Mouse (Mus musculus) T-helper 17 cell (primary cell): ENCODE data around the gene Dhx9.
"Not testable (repeated sequence)": the region's sequence is repeated elsewhere in the genome, so short reads cannot be mapped to it uniquely, and the experiment has no call there.

Experiments used
- in situ Hi-C, 2 experiments: fragments of 300-600 bp; cut with MboI, MseI; formaldehyde crosslinking; loops; 1 replicate in 1 of 2; 2 replicates in 1 of 2; pipeline ENCODE4 v1.15.1; 2025; ENCODE audit warnings: high pct_unique_total_duplicates in 2 of 2

Gene Dhx9

DNA sequence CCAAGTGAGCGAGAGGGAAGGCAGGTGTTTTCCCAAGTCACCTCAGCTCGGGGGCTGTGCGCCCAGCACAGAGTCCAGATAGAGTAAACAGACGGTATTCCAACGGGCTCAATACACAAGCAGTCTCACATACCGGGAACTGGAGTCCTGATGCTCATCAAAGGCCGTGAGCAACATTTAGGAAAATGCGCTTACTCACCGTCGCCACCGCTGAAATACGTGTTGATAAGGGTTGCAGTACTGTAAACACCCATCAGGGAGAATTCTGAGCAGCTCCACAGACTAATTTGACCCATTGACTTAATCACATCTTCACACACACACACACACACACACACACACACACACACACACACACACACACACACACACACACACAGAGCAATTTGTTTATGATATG, 63.2 kb downstream of the Dhx9 start:
- in situ Hi-C loops, result no loop called here

DNA sequence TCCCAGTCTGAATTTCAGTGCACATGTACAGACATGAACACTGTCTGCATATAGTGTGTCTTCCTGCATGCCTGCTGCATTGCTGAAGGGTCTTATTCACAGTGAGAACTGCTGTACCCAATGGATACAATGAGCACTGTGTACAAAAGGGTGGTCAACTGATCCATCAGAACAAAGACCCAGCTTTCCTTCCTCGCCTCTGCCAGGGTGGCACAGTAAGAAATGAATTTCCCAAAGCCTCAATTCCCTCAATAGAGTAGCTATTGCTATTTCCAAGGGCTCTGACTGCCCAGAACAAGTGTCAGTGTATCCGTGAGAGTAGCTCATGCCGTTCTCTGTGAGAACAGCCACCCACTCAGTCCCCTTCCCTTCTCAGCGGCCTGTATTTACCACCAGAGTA, 69.7 kb downstream of the Dhx9 start:
- in situ Hi-C loops, result loop anchor here in 1 of 2 experiments (5.0 to 10.0 kb wide), 2 partner anchors 121 to 1663 kb away; partner anchors contain the start of gene Edem3

DNA sequence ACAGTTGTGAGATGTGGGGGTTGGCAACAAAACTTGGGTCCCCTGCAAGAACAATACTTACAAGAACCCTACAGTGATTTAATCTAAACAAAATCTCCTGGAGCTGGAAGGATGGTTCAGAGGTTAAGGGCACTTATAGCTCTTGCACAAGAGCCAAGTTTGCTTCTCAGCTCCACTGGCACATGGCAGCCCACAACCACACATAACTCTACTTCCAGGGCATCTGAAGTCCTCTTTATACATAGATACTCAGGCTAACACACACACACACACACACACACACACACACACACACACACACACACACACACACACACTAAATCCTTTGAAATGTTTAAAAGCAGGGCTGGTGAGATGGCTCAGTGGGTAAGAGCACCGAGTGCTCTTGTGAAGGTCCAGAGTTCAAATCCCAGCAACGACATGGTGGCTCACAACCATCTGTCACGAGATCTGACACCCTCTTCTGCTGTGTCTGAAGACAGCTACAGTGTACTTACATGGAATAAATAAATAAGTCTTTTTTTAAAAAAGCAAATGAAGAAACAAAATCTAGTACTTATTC, 71.1 kb downstream of the Dhx9 start:
- in situ Hi-C loops, result loop anchor here in 1 of 2 experiments (5.0 to 10.0 kb wide), 2 partner anchors 119 to 1662 kb away; partner anchors contain the start of gene Edem3

DNA sequence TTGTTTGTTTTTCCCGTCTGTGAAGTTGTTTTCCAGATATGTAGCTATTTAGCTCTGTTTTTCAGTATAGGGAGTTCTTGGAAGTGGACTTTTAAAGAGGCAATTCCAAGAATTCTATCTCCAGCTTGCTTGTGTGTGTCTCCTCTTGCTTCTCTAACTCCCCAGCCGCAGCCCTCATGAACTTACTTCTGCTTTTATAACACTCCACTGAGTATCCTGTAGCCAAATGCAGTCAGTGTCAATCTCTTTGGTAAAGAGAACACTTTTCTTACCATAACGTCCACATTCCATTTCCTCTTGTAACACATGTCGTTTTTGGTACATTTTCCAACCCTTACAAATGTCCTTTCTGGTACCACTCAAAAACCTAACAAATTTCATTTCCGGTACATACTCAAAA, 71.7 kb downstream of the Dhx9 start:
- in situ Hi-C loops, result loop anchor here in 1 of 2 experiments (5.0 to 10.0 kb wide), 2 partner anchors 118 to 1661 kb away; partner anchors contain the start of gene Edem3

DNA sequence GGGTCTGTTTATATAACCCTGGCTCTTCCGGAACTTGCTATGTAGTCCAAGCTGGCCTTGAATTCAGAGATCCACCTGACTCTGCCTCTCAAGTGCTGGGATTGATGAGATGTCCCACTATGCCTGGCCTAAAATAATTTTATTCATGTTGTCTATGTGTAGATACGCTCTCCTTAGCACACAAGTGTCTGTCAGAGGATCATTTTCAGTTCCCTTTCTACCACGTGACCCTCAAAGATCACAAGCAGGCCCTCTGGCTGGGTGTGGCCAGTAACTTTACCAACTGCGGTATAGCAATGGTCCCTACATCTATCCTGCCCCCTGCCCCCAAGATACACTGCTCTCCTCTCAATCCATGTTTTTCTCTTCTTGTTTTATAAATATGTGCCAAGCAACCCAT, 72.5 kb downstream of the Dhx9 start:
- in situ Hi-C loops, result loop anchor here in 1 of 2 experiments (5.0 to 10.0 kb wide), 2 partner anchors 118 to 1660 kb away; partner anchors contain the start of gene Edem3

DNA sequence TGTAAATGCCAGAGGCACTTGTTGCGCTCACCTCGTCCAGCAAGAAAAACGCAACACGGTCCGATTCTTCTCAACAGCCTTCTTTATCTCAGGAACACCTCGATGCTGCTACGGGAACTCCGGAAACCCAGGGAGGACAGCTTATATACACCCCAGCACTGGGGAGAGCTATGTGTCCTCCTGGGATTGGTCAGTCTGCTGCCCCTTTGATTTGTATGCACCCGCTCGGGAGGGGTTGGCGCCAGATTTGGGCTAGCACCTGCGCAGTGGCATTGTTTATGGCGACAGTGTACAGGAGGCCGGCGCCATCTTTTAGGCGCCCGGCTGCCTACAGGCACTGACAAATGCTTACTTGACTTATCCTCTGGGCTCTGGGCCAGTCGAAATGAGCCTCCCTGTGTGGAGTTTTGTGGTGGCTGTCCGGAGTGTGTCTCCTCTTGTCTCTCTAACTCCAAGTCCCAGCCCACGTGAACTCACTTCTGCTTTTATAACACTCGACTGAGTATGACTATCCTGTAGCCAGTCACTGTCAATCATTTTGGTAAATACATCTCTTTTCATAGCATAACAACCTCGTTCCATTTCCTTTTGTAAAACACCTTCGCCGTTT, 73.2 kb downstream of the Dhx9 start:
- in situ Hi-C loops, result loop anchor here in 1 of 2 experiments (10.0 kb wide), 1 partner anchor 1659 kb away; the partner anchor contains the start of gene Edem3

DNA sequence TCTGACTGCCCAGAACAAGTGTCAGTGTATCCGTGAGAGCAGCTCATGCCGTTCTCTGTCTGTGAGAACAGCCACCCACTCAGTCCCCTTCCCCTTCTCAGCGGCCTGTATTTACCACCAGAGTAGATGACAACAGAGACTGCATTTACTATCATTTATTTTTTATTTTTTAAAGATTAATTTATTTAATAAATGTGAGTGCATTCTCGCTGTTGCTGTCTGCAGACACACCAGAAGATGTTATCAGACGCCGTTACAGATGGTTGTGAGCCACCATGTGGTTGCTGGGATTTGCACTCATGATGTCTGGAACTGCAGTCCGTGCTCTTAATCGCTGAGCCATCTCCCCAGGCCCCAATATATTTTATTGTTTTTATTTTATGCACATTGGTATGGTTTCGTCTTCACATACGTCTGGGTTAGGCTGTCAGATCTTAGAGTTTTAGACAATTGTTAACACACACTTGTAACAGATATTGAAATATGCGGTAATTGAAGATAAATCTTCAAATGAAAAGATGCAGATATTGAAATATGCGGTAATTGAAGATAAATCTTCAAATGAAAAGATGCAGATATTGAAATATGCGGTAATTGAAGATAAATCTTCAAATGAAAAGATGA, 74.0 kb downstream of the Dhx9 start:
- in situ Hi-C loops, result loop anchor here in 1 of 2 experiments (10.0 kb wide), 1 partner anchor 1659 kb away; the partner anchor contains the start of gene Edem3

DNA sequence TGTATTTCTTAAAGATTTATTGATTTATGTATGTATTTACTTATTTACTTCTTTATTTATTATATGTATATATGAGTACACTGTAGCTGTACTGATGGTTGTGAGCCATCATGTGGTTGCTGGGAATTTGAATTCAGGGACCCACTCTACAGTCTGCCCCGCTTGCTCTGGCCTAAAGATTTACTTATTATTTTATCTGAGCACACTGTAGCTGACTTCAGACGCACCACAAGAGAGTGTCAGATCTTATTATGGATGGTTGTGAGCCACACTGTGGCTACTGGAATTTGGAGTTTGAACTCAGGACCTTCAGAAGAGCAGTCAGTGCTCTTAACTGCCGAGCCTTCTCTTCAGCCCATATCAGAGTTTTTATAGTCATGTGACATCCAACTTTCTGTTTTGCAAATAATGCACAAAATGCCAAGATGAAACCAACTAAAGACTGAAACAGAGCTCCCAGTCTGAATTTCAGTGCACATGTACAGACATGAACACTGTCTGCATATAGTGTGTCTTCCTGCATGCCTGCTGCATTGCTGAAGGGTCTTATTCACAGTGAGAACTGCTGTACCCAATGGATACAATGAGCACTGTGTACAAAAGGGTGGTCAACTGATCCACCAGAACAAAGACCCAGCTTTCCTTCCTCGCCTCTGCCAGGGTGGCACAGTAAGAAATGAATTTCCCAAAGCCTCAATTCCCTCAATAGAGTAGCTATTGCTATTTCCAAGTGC, 74.6 kb downstream of the Dhx9 start:
- in situ Hi-C loops, result loop anchor here in 1 of 2 experiments (10.0 kb wide), 1 partner anchor 1658 kb away; the partner anchor contains the start of gene Edem3

DNA sequence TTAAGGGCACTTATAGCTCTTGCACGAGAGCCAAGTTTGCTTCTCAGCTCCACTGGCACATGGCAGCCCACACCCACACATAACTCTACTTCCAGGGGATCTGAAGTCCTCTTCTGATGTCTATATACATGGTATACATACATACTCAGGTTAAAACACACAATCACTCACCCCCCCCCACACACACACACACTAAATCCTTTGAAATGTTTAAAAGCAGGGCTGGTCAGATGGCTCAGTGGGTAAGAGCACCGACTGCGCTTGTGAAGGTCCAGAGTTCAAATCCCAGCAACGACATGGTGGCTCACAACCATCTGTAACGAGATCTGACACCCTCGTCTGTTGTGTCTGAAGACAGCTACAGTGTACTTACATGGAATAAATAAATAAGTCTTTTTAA, 75.7 kb downstream of the Dhx9 start:
- in situ Hi-C loops, result loop anchor here in 1 of 2 experiments (10.0 kb wide), 1 partner anchor 1657 kb away; the partner anchor contains the start of gene Edem3

DNA sequence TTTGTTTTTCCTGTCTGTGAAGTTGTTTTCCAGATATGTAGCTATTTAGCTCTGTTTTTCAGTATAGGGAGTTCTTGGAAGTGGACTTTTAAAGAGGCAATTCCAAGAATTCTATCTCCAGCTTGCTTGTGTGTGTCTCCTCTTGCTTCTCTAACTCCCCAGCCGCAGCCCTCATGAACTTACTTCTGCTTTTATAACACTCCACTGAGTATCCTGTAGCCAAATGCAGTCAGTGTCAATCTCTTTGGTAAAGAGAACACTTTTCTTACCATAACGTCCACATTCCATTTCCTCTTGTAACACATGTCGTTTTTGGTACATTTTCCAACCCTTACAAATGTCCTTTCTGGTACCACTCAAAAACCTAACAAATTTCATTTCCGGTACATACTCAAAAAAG, 76.5 kb downstream of the Dhx9 start:
- in situ Hi-C loops, result loop anchor here in 1 of 2 experiments (10.0 kb wide), 1 partner anchor 1656 kb away; the partner anchor contains the start of gene Edem3

DNA sequence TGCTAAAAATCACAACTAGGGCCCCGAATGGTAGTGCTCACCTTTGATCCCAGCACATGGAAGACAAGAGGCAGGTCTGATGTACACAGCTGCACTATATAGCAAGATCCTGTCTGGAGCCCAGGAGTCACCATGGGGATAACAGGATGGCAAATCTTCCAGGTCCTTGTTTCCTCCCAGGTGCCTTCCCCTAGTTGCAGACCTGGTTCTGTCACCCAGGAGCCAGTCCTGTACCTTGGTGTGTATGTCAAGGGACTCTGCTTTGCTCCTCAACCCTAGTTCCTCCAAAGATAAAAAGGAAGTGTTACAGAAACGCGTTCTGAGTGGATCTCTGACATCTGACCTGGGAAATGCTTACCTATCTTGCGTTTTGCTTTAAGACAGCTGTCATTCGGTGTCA, 79.2 kb downstream of the Dhx9 start:
- in situ Hi-C loops, result not testable (repeated sequence)

DNA sequence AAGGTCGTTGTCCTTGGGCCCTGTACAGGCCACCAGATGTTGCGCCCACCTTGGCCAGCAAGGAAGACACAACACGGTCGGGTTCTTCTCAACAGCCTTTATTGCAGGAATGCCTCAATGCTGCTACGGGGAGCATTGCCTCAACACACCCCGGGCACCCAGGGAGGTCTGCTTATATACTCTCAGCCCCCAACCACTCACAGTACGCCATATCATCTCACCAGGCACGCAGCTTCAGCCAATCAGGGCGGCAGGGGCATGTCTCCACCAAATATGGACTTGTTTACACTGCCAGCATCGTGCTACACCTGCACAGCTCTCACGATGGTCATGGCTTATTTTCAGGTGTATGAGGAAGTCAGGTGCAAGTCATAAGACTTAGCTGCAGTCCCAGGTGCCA, 79.8 kb downstream of the Dhx9 start:
- in situ Hi-C loops, result not testable (repeated sequence)
